Mouse (Mus musculus) spleen, adult 2 months (tissue): ENCODE measurements around the gene Gm9999. TPM values are rescaled to one million over a fixed set of nuclear protein-coding genes. Genes with fewer than 3 reads are reported as not detected.

Experiments used
- DNase-seq, 2 experiments: peaks; one replicate each; pipeline versions ENCODE4 v3.0.0 to v3.0.0-alpha.2; 2012 to 2021; ENCODE audit warnings: low spot score in 2 of 2, low read depth in 1 of 2
- H3K27ac ChIP-seq: fragments of 200-500 bp; 2 replicates; pipeline ENCODE4 v1.5.1; 2012; ENCODE audit warnings: low read length, inconsistent platforms; ENCODE audit not compliant: insufficient read depth
- H3K27me3 ChIP-seq: fragments of 200-500 bp; 2 replicates; pipeline ENCODE4 v1.6.1; 2012; ENCODE audit warnings: mild to moderate bottlenecking, moderate library complexity, low read length, inconsistent platforms; ENCODE audit not compliant: control insufficient read depth, insufficient read depth
- H3K36me3 ChIP-seq: fragments of 200-500 bp; 2 replicates; pipeline ENCODE4 v1.6.1; 2012; ENCODE audit warnings: mild to moderate bottlenecking, low read length, inconsistent platforms; ENCODE audit not compliant: control insufficient read depth, insufficient read depth
- H3K4me1 ChIP-seq: fragments of 200-500 bp; 2 replicates; pipeline ENCODE4 v1.6.1; 2011; ENCODE audit warnings: inconsistent platforms; ENCODE audit not compliant: control insufficient read depth, insufficient read depth, insufficient read length
- H3K4me3 ChIP-seq: fragments of 200-500 bp; 2 replicates; pipeline ENCODE4 v1.5.1; 2011; ENCODE audit warnings: mild to moderate bottlenecking, inconsistent platforms; ENCODE audit not compliant: insufficient read depth, insufficient read length; ENCODE audit errors: extremely low read depth
- CTCF ChIP-seq: fragments of 200-500 bp; IDR thresholded peaks from 2 replicates; pipeline ENCODE4 v1.5.1; 2011; ENCODE audit warnings: mild to moderate bottlenecking, inconsistent platforms; ENCODE audit not compliant: insufficient read depth, insufficient read length, insufficient replicate concordance; ENCODE audit errors: extremely low read depth
- POLR2A ChIP-seq: fragments of 200-500 bp; IDR thresholded peaks from 2 replicates; pipeline ENCODE4 v1.6.1; 2011; ENCODE audit warnings: low read depth, low read length, inconsistent platforms
- WGBS: fragments of 180-500 bp; shearing (Covaris S2); methylation state at CpG from one replicate; pipeline ENCODE4 v1.1.7; 2018; 5-methylcytosine and 5-hydroxymethylcytosine counted together
- polyA plus RNA-seq: library from polyadenylated mRNA; depleted of rRNA; stranded (reverse); fragments of >200 nt; gene quantifications from 2 replicates; pipeline ENCODE4 v1.2.3, GENCODE M21; 2012

The Gm9999 gene
- polyA plus RNA-seq, 1 experiment = not detected

GRCm38 (mm10) chr7:47015390-47016065, 32.1 kb downstream of the Gm9999 start:
- TF ChIP-seq CTCF = peak; percentile 17; the same call in 1 of the 2 replicates
- no peak for TF ChIP-seq POLR2A
- Histone ChIP-seq H3K4me1 (peaks cover 20% of the 10 kb centered on the region), H3K27me3 (no peaks in the 10 kb centered on the region), H3K27ac (peak overlapping the region; percentile 26; the same call in 1 of the 2 replicates), H3K36me3 (no peaks in the 10 kb centered on the region), H3K4me3 (no peak overlapping the region)
- WGBS = 9% methylated on average over 6 of the region's 6 CpGs
- peak in 1 of 2 experiments; percentile 68 for DNase-seq

GRCm38 (mm10) chr7:47016602-47017001, 33.2 kb downstream of the Gm9999 start:
- no peak overlapping the region for H3K27ac ChIP-seq
- TF ChIP-seq CTCF = no peak
- no peak for TF ChIP-seq POLR2A
- 93% methylated on average over 3 of the region's 3 CpGs for WGBS
- H3K4me3 ChIP-seq = no peak overlapping the region
- no peaks in the 10 kb centered on the region for H3K27me3 ChIP-seq
- DNase-seq = no peak
- H3K36me3 ChIP-seq = no peaks in the 10 kb centered on the region
- H3K4me1 ChIP-seq = peaks cover 20% of the 10 kb centered on the region

- no peak overlapping the region for H3K27ac ChIP-seq
- no peaks in the 10 kb centered on the region for H3K36me3 ChIP-seq
- DNase-seq = no peak
- H3K4me1 ChIP-seq = peaks cover 20% of the 10 kb centered on the region
- no peaks in the 10 kb centered on the region for H3K27me3 ChIP-seq
- TF ChIP-seq CTCF = no peak
- no peak for TF ChIP-seq POLR2A
- H3K4me3 ChIP-seq = no peak overlapping the region
- WGBS = 83% methylated on average over 7 of the region's 7 CpGs
Observed at GRCm38 (mm10) chr7:47017146-47017545, 33.8 kb downstream of the Gm9999 start.

- Histone ChIP-seq H3K36me3 (no peaks in the 10 kb centered on the region), H3K4me1 (peaks cover 14% of the 10 kb centered on the region), H3K27me3 (no peaks in the 10 kb centered on the region), H3K4me3 (no peak overlapping the region), H3K27ac (no peak overlapping the region)
- no peak for TF ChIP-seq CTCF
- TF ChIP-seq POLR2A = no peak
- no peak for DNase-seq
- 73% methylated on average over 5 of the region's 5 CpGs for WGBS
Observed at GRCm38 (mm10) chr7:47019641-47020040, 36.3 kb downstream of the Gm9999 start.

- 71% methylated on average over 8 of the region's 8 CpGs for WGBS
- Histone ChIP-seq H3K27me3 (no peaks in the 10 kb centered on the region), H3K36me3 (no peaks in the 10 kb centered on the region), H3K4me3 (no peak overlapping the region), H3K27ac (no peak overlapping the region), H3K4me1 (peaks cover 5% of the 10 kb centered on the region; the same call in 1 of the 2 replicates)
- no peak for DNase-seq
- TF ChIP-seq CTCF (no peak), POLR2A (no peak)
Observed at GRCm38 (mm10) chr7:47020956-47021355, 37.6 kb downstream of the Gm9999 start.

- H3K4me1 ChIP-seq = peaks cover 5% of the 10 kb centered on the region; the same call in 1 of the 2 replicates
- no peaks in the 10 kb centered on the region for H3K36me3 ChIP-seq
- H3K27ac ChIP-seq = peak overlapping the region; percentile 41
- 4% methylated on average over 8 of the region's 8 CpGs for WGBS
- DNase-seq = peak; percentile 44 to 85
- TF ChIP-seq CTCF (no peak), POLR2A (no peak)
- peak overlapping the region; percentile 4; the same call in 1 of the 2 replicates for H3K4me3 ChIP-seq
- H3K27me3 ChIP-seq = no peaks in the 10 kb centered on the region
Observed at GRCm38 (mm10) chr7:47022482-47022881, 39.1 kb downstream of the Gm9999 start.

- H3K27me3 ChIP-seq = no peaks in the 10 kb centered on the region
- 6% methylated on average over 6 of the region's 6 CpGs for WGBS
- peaks cover 5% of the 10 kb centered on the region; the same call in 1 of the 2 replicates for H3K4me1 ChIP-seq
- no peak overlapping the region for H3K4me3 ChIP-seq
- no peak for TF ChIP-seq POLR2A
- TF ChIP-seq CTCF = peak; percentile 85; the same call in 1 of the 2 replicates
- no peaks in the 10 kb centered on the region for H3K36me3 ChIP-seq
- no peak overlapping the region for H3K27ac ChIP-seq
- DNase-seq = peak; percentile 68 to 86
Observed at GRCm38 (mm10) chr7:47023530-47023929, 40.1 kb downstream of the Gm9999 start.
